Mouse (Mus musculus) forebrain, embryonic 14.5 days (tissue): Measurements from ENCODE around the gene Gvin1. TPM values are rescaled to one million over a fixed set of nuclear protein-coding genes. Genes with fewer than 3 reads are reported as not detected.
"Not testable (repeated sequence)": the region's sequence is repeated elsewhere in the genome, so short reads cannot be mapped to it uniquely, and the experiment has no call there.

ENCODE experiments used
- ATAC-seq: fragments of 200-750 bp; cut with Nextera tagmentation; 2 replicates; pipeline ENCODE4 v1.8.0; 2017; ENCODE audit warnings: mild to moderate bottlenecking, moderate library complexity
- DNase-seq: peaks from one replicate; pipeline ENCODE4 v3.0.0-alpha.2; 2015; ENCODE audit warnings: low spot score
- H3K27ac ChIP-seq: fragments of 300-500 bp; sonication (generic); 2 replicates; pipeline ENCODE4 v1.5.1; 2014; ENCODE audit warnings: low read depth, mild to moderate bottlenecking, control low read depth, low read length, moderate library complexity
- H3K27me3 ChIP-seq: fragments of 300-500 bp; sonication (generic); replicated peaks from 2 replicates; pipeline ENCODE4 v1.6.1; 2014; ENCODE audit warnings: low read length, control low read depth, mixed read lengths; ENCODE audit not compliant: control insufficient read depth, insufficient read depth
- H3K36me3 ChIP-seq: fragments of 300-500 bp; sonication (generic); 2 replicates; pipeline ENCODE4 v1.6.1; 2014; ENCODE audit warnings: low read length, control low read depth; ENCODE audit not compliant: control insufficient read depth, insufficient read depth
- H3K4me1 ChIP-seq: fragments of 300-500 bp; sonication (generic); 2 replicates; pipeline ENCODE4 v1.6.1; 2014; ENCODE audit warnings: antibody characterized with exemption, low read length, control low read depth; ENCODE audit not compliant: control insufficient read depth, insufficient read depth
- H3K4me2 ChIP-seq: fragments of 300-500 bp; sonication (generic); 2 replicates; pipeline ENCODE4 v1.6.1; 2014; ENCODE audit warnings: mild to moderate bottlenecking, control low read depth, low read length
- H3K4me3 ChIP-seq: fragments of 300-500 bp; sonication (generic); 2 replicates; pipeline ENCODE4 v1.5.1; 2014; ENCODE audit warnings: low read depth, low read length, control low read depth
- H3K9ac ChIP-seq: fragments of 300-500 bp; sonication (generic); 2 replicates; pipeline ENCODE4 v1.6.1; 2014; ENCODE audit warnings: mild to moderate bottlenecking, low read length, control low read depth, moderate library complexity
- H3K9me3 ChIP-seq: fragments of 300-500 bp; sonication (generic); replicated peaks from 2 replicates; pipeline ENCODE4 v1.6.1; 2016; ENCODE audit warnings: low read length, control low read depth, mixed read lengths; ENCODE audit not compliant: control insufficient read depth
- WGBS: fragments of 180-500 bp; shearing (Covaris S2); extraction: QIAGEN DNeasy Blood & Tissue Kit; methylation state at CpG from one replicate; pipeline ENCODE4 v1.1.7; 2014; 5-methylcytosine and 5-hydroxymethylcytosine counted together
- polyA plus RNA-seq: library from polyadenylated mRNA; unstranded; fragments of >200 nt; fragmentation: Nextera tagmentation; extraction: Ambion mirVana; gene quantifications from 2 replicates; pipeline ENCODE4 v1.2.1, GENCODE M21; 2014

Gene Gvin1
- polyA plus RNA-seq, 1 experiment from 2014 or later: 0.08 TPM

- Histone ChIP-seq H3K4me3 (no peak overlapping the region), H3K4me1 (no peaks in the 10 kb centered on the region), H3K27me3 (no peaks in the 10 kb centered on the region), H3K36me3 (no peaks in the 10 kb centered on the region), H3K4me2 (no peak overlapping the region), H3K9ac (no peak overlapping the region), H3K9me3 (no peaks in the 10 kb centered on the region; the same call in 1 of the 2 replicates), H3K27ac (no peak overlapping the region)
- ATAC-seq (no peak), DNase-seq (no peak)
- 78% methylated on average over 2 of the region's 2 CpGs for WGBS
Observed at GRCm38 (mm10) chr7:106235596-106235995, 20.5 kb upstream of the Gvin1 start.

DNA sequence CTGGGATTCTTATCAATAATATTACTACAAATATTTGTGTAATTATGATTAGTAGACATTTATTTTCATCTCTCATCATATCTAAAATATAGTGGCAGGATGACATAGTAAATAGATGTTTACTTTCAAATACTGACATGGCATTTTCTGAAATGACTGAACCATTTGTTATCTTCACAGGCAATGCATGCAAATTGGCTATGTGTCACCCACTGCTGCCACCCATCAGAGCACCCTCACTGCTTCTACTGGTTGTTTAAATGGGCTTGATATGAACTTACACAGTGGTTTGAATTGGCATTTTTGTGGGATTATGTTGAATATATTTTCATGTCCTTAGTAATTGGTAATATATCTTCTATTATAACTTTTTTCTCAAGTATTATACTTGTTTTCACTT is 784 bp upstream of the Gvin1 start:
- not testable (repeated sequence) for DNase-seq, H3K9ac ChIP-seq, H3K4me2 ChIP-seq, H3K27me3 ChIP-seq, H3K36me3 ChIP-seq, H3K9me3 ChIP-seq, H3K27ac ChIP-seq, H3K4me3 ChIP-seq, H3K4me1 ChIP-seq, ATAC-seq

- H3K9me3 ChIP-seq, H3K4me1 ChIP-seq, H3K36me3 ChIP-seq, DNase-seq, H3K9ac ChIP-seq, H3K4me3 ChIP-seq, H3K27me3 ChIP-seq, H3K4me2 ChIP-seq, H3K27ac ChIP-seq: not testable (repeated sequence)
- 0 out of 2 replicates have a peak, but pooled peaks have one; percentile 48 for ATAC-seq
- no CpG with 5 or more reads among the region's 4 CpGs for WGBS
Observed at GRCm38 (mm10) chr7:106213770-106214169, 1.4 kb downstream of the Gvin1 start.

GRCm38 (mm10) chr7:106206630-106207029 is 8.5 kb downstream of the Gvin1 start:
- not testable (repeated sequence) for H3K9ac ChIP-seq, H3K36me3 ChIP-seq, H3K27ac ChIP-seq, H3K4me3 ChIP-seq, DNase-seq, H3K27me3 ChIP-seq, ATAC-seq, H3K4me2 ChIP-seq, H3K9me3 ChIP-seq, H3K4me1 ChIP-seq
- 78% methylated on average over 2 of the region's 3 CpGs for WGBS

GRCm38 (mm10) chr7:106177065-106177464 is 38.1 kb downstream of the Gvin1 start:
- H3K36me3 ChIP-seq, H3K4me3 ChIP-seq, H3K9ac ChIP-seq, DNase-seq, H3K9me3 ChIP-seq, H3K27ac ChIP-seq, H3K4me2 ChIP-seq, H3K27me3 ChIP-seq, H3K4me1 ChIP-seq, ATAC-seq: not testable (repeated sequence)

DNA sequence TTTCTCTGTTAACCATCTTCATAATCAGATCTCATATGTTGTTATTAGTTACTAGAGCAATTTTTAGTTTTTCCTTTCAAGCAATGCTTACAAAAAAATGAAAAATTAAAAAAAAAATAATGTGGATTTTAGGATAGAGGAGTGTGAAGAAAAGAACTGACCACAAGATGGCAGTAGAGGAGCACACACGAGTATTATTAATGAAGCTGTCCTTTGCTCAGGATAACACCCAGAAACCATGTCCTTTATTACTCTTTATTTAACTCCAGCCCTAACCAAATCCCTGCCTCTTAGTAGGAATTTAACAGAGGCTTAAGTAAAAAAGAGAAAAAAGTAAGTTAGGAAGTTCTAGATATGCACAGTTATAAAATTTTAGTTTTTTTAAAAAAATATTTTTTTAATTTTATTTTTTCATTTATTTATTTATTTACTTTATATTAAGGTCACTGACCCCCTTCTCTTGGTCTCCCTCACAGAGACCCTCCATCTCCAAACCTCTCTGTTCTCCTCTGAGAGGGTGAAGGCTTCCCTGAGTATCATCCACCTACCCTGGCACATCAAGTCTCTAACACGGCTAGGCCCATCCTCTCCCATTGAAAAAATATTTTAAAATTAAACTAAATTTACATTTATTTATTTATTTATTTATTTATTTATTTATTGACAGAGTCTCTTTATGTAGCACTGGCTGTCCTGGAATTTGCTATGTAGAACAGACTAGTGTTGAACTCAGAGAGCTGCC is 69.9 kb downstream of the Gvin1 start:
- H3K9me3 ChIP-seq, H3K27ac ChIP-seq, H3K4me3 ChIP-seq, H3K36me3 ChIP-seq, H3K4me1 ChIP-seq, DNase-seq, H3K4me2 ChIP-seq, H3K27me3 ChIP-seq, H3K9ac ChIP-seq: not testable (repeated sequence)
- WGBS: no CpG with 5 or more reads among the region's 2 CpGs
- ATAC-seq: 0 out of 2 replicates have a peak, but pooled peaks have one; percentile 26

DNA sequence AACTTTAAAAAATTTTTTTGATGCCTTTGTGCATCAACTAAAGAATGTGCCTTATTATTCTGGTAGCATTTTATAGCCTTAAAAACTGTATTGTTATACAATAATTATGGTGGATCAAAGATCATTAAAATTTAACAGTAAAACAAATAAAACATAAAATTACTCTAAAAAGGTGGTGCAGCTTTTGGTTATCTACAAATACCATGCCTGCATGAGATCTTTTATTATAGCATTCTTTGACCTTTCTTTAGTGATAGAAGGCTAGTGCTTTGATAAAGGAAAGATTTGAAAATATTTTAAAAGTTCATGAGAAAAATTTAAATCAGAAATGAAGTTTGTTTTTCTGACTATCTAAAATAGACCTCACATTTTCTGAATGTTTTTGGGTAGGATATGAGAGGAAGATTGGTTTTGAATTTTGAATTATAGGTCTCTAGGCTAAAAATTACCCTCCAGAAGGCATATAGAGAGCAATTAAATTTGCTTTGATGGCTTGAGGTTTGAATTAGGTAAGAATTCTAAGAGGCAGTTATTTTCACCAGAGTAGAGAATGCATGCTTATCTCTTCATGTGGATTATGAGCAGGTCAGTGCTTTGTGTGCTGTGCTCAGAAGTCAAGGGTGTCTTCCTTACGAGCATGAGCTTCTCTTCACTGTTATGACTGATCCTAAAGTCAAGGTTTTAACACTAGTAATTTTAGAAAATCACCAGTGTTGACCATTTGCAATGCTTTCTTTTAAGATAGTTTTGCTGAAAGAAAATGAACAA is 73.8 kb downstream of the Gvin1 start:
- H3K4me1 ChIP-seq, H3K9me3 ChIP-seq, H3K36me3 ChIP-seq, H3K27me3 ChIP-seq, H3K9ac ChIP-seq, H3K4me2 ChIP-seq, H3K4me3 ChIP-seq, H3K27ac ChIP-seq, DNase-seq, ATAC-seq: not testable (repeated sequence)
- no CpG with 5 or more reads among the region's 1 CpGs for WGBS

GRCm38 (mm10) chr7:106117090-106117948 is 97.8 kb downstream of the Gvin1 start:
- H3K9me3 ChIP-seq, DNase-seq, H3K4me2 ChIP-seq, H3K4me3 ChIP-seq, H3K27ac ChIP-seq, H3K27me3 ChIP-seq, H3K4me1 ChIP-seq, H3K9ac ChIP-seq, ATAC-seq, H3K36me3 ChIP-seq: not testable (repeated sequence)
- no CpG with 5 or more reads among the region's 2 CpGs for WGBS
